Mouse (Mus musculus) MEL (cell line): ENCODE measurements around the gene Olfr600. TPM values are rescaled to one million over a fixed set of nuclear protein-coding genes. Genes with fewer than 3 reads are reported as not detected.
"Not testable (repeated sequence)": the region's sequence is repeated elsewhere in the genome, so short reads cannot be mapped to it uniquely, and the experiment has no call there.

Source experiments
- DNase-seq: peaks from one replicate; pipeline ENCODE4 v3.0.0; 2011; ENCODE audit warnings: low read depth, low spot score
- H3K27ac ChIP-seq: 2 replicates; pipeline ENCODE4 v1.5.1; 2012; ENCODE audit warnings: low read depth, mild to moderate bottlenecking, control low read depth, low read length, moderate library complexity; ENCODE audit not compliant: control insufficient read depth
- H3K27me3 ChIP-seq, 2 experiments: fragments of 150-350 bp in 1 of 2; sonication (generic) in 1 of 2; 2 replicates each; pipeline ENCODE4 v1.6.1; 2012; ENCODE audit warnings: low read length in 2 of 2, mild to moderate bottlenecking in 2 of 2, improper control_type of control experiment in 1 of 2, moderate library complexity in 1 of 2; ENCODE audit not compliant: insufficient read depth in 2 of 2, control insufficient read depth in 1 of 2
- H3K36me3 ChIP-seq, 2 experiments: 2 replicates each; pipeline ENCODE4 v1.6.1; 2012 to 2014; ENCODE audit warnings: low read length in 2 of 2, improper control_type of control experiment in 1 of 2, inconsistent platforms in 1 of 2, mild to moderate bottlenecking in 1 of 2; ENCODE audit not compliant: insufficient read depth in 2 of 2, control insufficient read depth in 1 of 2
- H3K4me1 ChIP-seq, 2 experiments: fragments of 150-350 bp in 1 of 2; sonication (generic) in 1 of 2; 2 replicates each; pipeline ENCODE4 v1.6.1; 2012; ENCODE audit warnings: low read length in 2 of 2, improper control_type of control experiment in 1 of 2, mild to moderate bottlenecking in 1 of 2; ENCODE audit not compliant: insufficient read depth in 2 of 2, control insufficient read depth in 1 of 2
- H3K4me3 ChIP-seq, 2 experiments: fragments of 150-350 bp in 1 of 2; sonication (generic) in 1 of 2; 2 replicates each; pipeline ENCODE4 v1.5.1; 2012; ENCODE audit warnings: low read depth in 2 of 2, low read length in 2 of 2, mild to moderate bottlenecking in 2 of 2, moderate library complexity in 2 of 2, control low read depth in 1 of 2, improper control_type of control experiment in 1 of 2; ENCODE audit not compliant: control insufficient read depth in 1 of 2, insufficient read depth in 1 of 2
- H3K79me2 ChIP-seq: 2 replicates; pipeline ENCODE4 v1.6.1; 2012; ENCODE audit warnings: mild to moderate bottlenecking, low read length, moderate library complexity; ENCODE audit not compliant: control insufficient read depth, poor library complexity, insufficient read depth
- H3K9ac ChIP-seq: 2 replicates; pipeline ENCODE4 v1.6.1; 2012; ENCODE audit warnings: low read depth, mild to moderate bottlenecking, control low read depth, low read length, moderate library complexity; ENCODE audit not compliant: control insufficient read depth, poor library complexity, severe bottlenecking
- H3K9me3 ChIP-seq: fragments of 150-350 bp; sonication (generic); replicated peaks from 2 replicates; pipeline ENCODE4 v1.6.1; 2012; ENCODE audit warnings: mild to moderate bottlenecking, low read length, improper control_type of control experiment, moderate library complexity; ENCODE audit not compliant: insufficient read depth
- RAD21 ChIP-seq: IDR thresholded peaks from 2 replicates; pipeline ENCODE4 v1.6.1; 2011; ENCODE audit warnings: mild to moderate bottlenecking, low read depth, low read length, improper control_type of control experiment
- polyA plus RNA-seq, 2 experiments: library from polyadenylated mRNA; stranded (reverse) in 1 of 2; unstranded in 1 of 2; fragments of >175 nt in 1 of 2; fragments of >200 nt in 1 of 2; gene quantifications; 2 replicates each; pipeline versions ENCODE4 v1.2.1 to v1.2.4; 2012; ENCODE audit warnings: low replicate concordance in 2 of 2, low read depth in 1 of 2; ENCODE audit not compliant: insufficient read length in 2 of 2, insufficient read depth in 1 of 2, missing spikeins in 1 of 2
- total RNA-seq: library from RNA; depleted of rRNA; stranded (reverse); fragments of 300-350 nt; gene quantifications from 2 replicates; pipeline ENCODE4 v1.2.3, GENCODE M21; 2012; rRNA removed

Gene Olfr600
- total and polyA plus RNA-seq, 3 experiments, result not detected

GRCm38 (mm10) chr7:103323268-103323667 lies 26.2 kb downstream of the Olfr600 start, which contains the start of gene Olfr598:
TSS of gene Olfr598 (plus strand) at chr7:103323568.
- Histone ChIP-seq H3K9me3 (no peaks in the 10 kb centered on the region), H3K9ac (no peak within 1 kb of the TSS), H3K27ac (no peak within 1 kb of the TSS), H3K4me3 (no peak within 1 kb of the TSS), H3K27me3 (no peaks in the 10 kb centered on the region), H3K36me3 (no peaks in the 10 kb centered on the region), H3K4me1 (no peaks in the 10 kb centered on the region), H3K79me2 (no peaks in the 10 kb centered on the region)
- TF ChIP-seq RAD21, result no peak
- no peak for DNase-seq

- H3K36me3 ChIP-seq, H3K27ac ChIP-seq, H3K4me1 ChIP-seq, H3K27me3 ChIP-seq, H3K9ac ChIP-seq, H3K79me2 ChIP-seq, H3K9me3 ChIP-seq, H3K4me3 ChIP-seq, DNase-seq: not testable (repeated sequence)
Measured at GRCm38 (mm10) chr7:103316015-103316414, 33.5 kb downstream of the Olfr600 start, which contains the start of gene Olfr597. TSS of gene Olfr597 (plus strand) at chr7:103316315.

GRCm38 (mm10) chr7:103305348-103305747 lies 44.1 kb downstream of the Olfr600 start, which contains the start of gene Olfr596:
TSS of gene Olfr596 (plus strand) at chr7:103305648.
- H3K27ac ChIP-seq, H3K36me3 ChIP-seq, H3K4me3 ChIP-seq, H3K9me3 ChIP-seq, H3K4me1 ChIP-seq, H3K27me3 ChIP-seq, DNase-seq, H3K79me2 ChIP-seq, H3K9ac ChIP-seq: not testable (repeated sequence)

Other genes with a start within 250 kb of the Olfr600 start
- gene Olfr586, start 224.0 kb downstream of the Olfr600 start, total RNA-seq, result not detected in 2 replicates
- gene Olfr586, start 224.0 kb downstream of the Olfr600 start, polyA plus RNA-seq, result not detected
- not detected in 2 replicates for gene Olfr588-ps1, start 208.8 kb downstream of the Olfr600 start, total RNA-seq
- gene Olfr588-ps1, start 208.8 kb downstream of the Olfr600 start, polyA plus RNA-seq, result not detected
- gene Olfr589, start 193.3 kb downstream of the Olfr600 start, total RNA-seq, result not detected in 2 replicates
- gene Olfr589, start 193.3 kb downstream of the Olfr600 start, polyA plus RNA-seq, result not detected
- not detected in 2 replicates for gene Olfr591, start 171.3 kb downstream of the Olfr600 start, total RNA-seq
- gene Olfr591, start 171.3 kb downstream of the Olfr600 start, polyA plus RNA-seq, result not detected
- gene Olfr592, start 164.9 kb downstream of the Olfr600 start, total RNA-seq, result not detected in 2 replicates
- gene Olfr592, start 164.9 kb downstream of the Olfr600 start, polyA plus RNA-seq, result not detected
- gene Olfr593, start 137.8 kb downstream of the Olfr600 start, total RNA-seq, result not detected in 2 replicates
- gene Olfr593, start 137.8 kb downstream of the Olfr600 start, polyA plus RNA-seq, result not detected
- not detected in 2 replicates for gene Olfr594, start 132.7 kb downstream of the Olfr600 start, total RNA-seq
- gene Olfr594, start 132.7 kb downstream of the Olfr600 start, polyA plus RNA-seq, result not detected
- not detected in 2 replicates for gene Usp17ld, start 97.2 kb downstream of the Olfr600 start, total RNA-seq
- not detected for gene Usp17ld, start 97.2 kb downstream of the Olfr600 start, polyA plus RNA-seq
- gene Olfr596, start 44.0 kb downstream of the Olfr600 start, total RNA-seq, result not detected in 2 replicates
- gene Olfr596, start 44.0 kb downstream of the Olfr600 start, polyA plus RNA-seq, result not detected
- gene Olfr597, start 33.4 kb downstream of the Olfr600 start, total RNA-seq, result not detected in 2 replicates
- not detected for gene Olfr597, start 33.4 kb downstream of the Olfr600 start, polyA plus RNA-seq
- gene Olfr598, start 26.1 kb downstream of the Olfr600 start, total RNA-seq, result not detected in 2 replicates
- gene Olfr598, start 26.1 kb downstream of the Olfr600 start, polyA plus RNA-seq, result not detected
- gene Olfr599, start 13.8 kb downstream of the Olfr600 start, total RNA-seq, result not detected in 2 replicates
- not detected for gene Olfr599, start 13.8 kb downstream of the Olfr600 start, polyA plus RNA-seq
- gene Olfr601, start 13.0 kb upstream of the Olfr600 start, total RNA-seq, result not detected in 2 replicates
- gene Olfr601, start 13.0 kb upstream of the Olfr600 start, polyA plus RNA-seq, result not detected
- gene Olfr603, start 36.5 kb upstream of the Olfr600 start, total RNA-seq, result not detected in 2 replicates
- gene Olfr603, start 36.5 kb upstream of the Olfr600 start, polyA plus RNA-seq, result not detected
- gene Usp17lc, start 65.4 kb upstream of the Olfr600 start, total RNA-seq, result not detected in 2 replicates
- not detected for gene Usp17lc, start 65.4 kb upstream of the Olfr600 start, polyA plus RNA-seq
- not detected in 2 replicates for gene Olfr605, start 95.8 kb upstream of the Olfr600 start, total RNA-seq
- not detected for gene Olfr605, start 95.8 kb upstream of the Olfr600 start, polyA plus RNA-seq
- not detected in 2 replicates for gene Olfr606, start 99.4 kb upstream of the Olfr600 start, total RNA-seq
- gene Olfr606, start 99.4 kb upstream of the Olfr600 start, polyA plus RNA-seq, result not detected
- gene Olfr607, start 114.5 kb upstream of the Olfr600 start, total RNA-seq, result not detected in 2 replicates
- gene Olfr607, start 114.5 kb upstream of the Olfr600 start, polyA plus RNA-seq, result not detected
- not detected in 2 replicates for gene Olfr608, start 120.2 kb upstream of the Olfr600 start, total RNA-seq
- gene Olfr608, start 120.2 kb upstream of the Olfr600 start, polyA plus RNA-seq, result not detected
- gene Olfr609, start 148.4 kb upstream of the Olfr600 start, total RNA-seq, result not detected in 2 replicates
- not detected for gene Olfr609, start 148.4 kb upstream of the Olfr600 start, polyA plus RNA-seq
- gene Olfr610, start 162.5 kb upstream of the Olfr600 start, total RNA-seq, result not detected in 2 replicates
- gene Olfr610, start 162.5 kb upstream of the Olfr600 start, polyA plus RNA-seq, result not detected
- not detected in 2 replicates for gene Olfr611, start 171.2 kb upstream of the Olfr600 start, total RNA-seq
- not detected for gene Olfr611, start 171.2 kb upstream of the Olfr600 start, polyA plus RNA-seq
- not detected in 2 replicates for gene Olfr612, start 193.0 kb upstream of the Olfr600 start, total RNA-seq
- gene Olfr612, start 193.0 kb upstream of the Olfr600 start, polyA plus RNA-seq, result not detected
- not detected in 2 replicates for gene Olfr613, start 198.4 kb upstream of the Olfr600 start, total RNA-seq
- not detected for gene Olfr613, start 198.4 kb upstream of the Olfr600 start, polyA plus RNA-seq
- not detected in 2 replicates for gene Olfr615, start 206.4 kb upstream of the Olfr600 start, total RNA-seq
- gene Olfr615, start 206.4 kb upstream of the Olfr600 start, polyA plus RNA-seq, result not detected
- gene Olfr616, start 219.5 kb upstream of the Olfr600 start, total RNA-seq, result not detected in 2 replicates
- not detected for gene Olfr616, start 219.5 kb upstream of the Olfr600 start, polyA plus RNA-seq
- gene Olfr617, start 223.4 kb upstream of the Olfr600 start, total RNA-seq, result not detected in 2 replicates
- gene Olfr617, start 223.4 kb upstream of the Olfr600 start, polyA plus RNA-seq, result not detected
- not detected in 2 replicates for gene Olfr618, start 240.4 kb upstream of the Olfr600 start, total RNA-seq
- not detected for gene Olfr618, start 240.4 kb upstream of the Olfr600 start, polyA plus RNA-seq